Mouse (Mus musculus) heart, postnatal 0 days (tissue): ENCODE results near the gene Lacc1.

Source experiments
- CTCF ChIP-seq: IDR thresholded peaks from 2 replicates; pipeline ENCODE4 v1.5.1; 2016; ENCODE audit warnings: antibody characterized with exemption, control low read depth, low read depth
- EP300 ChIP-seq: IDR thresholded peaks from 2 replicates; pipeline ENCODE4 v1.6.1; 2016; ENCODE audit warnings: antibody characterized with exemption, low read depth

DNA sequence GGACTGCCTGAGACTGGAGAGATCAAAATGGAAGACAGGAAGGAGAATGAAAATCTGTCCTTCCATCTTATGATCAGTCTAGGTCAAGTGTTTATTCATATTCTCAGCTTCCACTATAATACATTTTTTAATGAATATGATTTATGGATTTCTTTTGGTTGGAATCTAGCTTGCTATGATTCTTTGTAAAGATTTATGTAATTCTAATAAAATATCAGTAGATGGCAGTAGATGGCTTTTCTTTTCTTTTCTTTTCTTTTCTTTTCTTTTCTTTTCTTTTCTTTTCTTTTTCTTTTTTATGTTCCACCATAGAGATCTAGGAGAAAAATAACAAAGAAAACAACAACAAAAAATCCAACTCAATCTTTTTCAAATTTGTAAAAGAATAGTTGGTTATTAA lies 16.6 kb upstream of the Lacc1 start:
- no peak for TF ChIP-seq CTCF
- TF ChIP-seq EP300: no peak
